Mouse (Mus musculus): Measurements from ENCODE around the gene Sgms1. TPM values are rescaled to one million over a fixed set of nuclear protein-coding genes. Genes with fewer than 3 reads are reported as not detected.

Sgms1 gene
- polyA plus RNA-seq, 1 experiment from 2014 or later, result 19.1 TPM

DNA sequence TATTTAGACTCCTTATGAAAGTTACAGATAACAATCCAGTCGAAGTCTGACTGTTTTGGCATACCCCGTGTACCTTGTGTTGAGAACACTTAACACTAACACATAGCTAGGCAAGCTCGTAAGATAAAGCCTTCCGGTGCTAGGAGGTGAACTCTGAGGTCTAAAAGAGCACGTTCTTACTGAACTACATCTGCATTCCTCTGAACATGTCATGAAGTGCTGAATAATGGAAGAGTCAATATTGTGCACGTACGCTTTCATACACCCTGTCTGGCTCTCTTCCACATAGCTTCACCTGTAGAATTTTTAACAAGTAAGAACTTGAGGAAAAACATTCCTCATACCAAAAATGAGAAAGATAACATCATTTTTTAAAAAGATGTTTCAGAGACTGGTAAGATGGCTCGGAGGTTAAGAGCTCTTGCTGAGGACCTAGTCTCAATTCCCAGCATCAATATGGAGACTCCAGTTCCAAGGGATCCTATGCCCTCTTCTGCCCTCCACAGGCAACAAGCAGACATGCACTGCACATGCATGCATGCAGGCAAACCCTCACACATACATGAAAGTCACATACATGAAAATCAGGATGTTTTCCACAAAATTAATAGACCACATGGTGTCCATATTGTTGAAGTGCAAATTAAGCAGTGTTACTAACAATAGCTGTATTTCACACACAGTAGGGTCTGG is 4.4 kb upstream of the Sgms1 start:
- ATAC-seq (ENCODE audit: low FRiP score), result no peak
- 94% methylated on average over 8 of the region's 8 CpGs for WGBS
- Histone ChIP-seq H3K9me3 (no peaks in the 10 kb centered on the region), H3K4me3 (no peak overlapping the region), H3K4me1 (replicated peaks) (peaks cover 8% of the 10 kb centered on the region), H3K36me3 (no peaks in the 10 kb centered on the region), H3K4me2 (no peak overlapping the region), H3K27me3 (no peaks in the 10 kb centered on the region), H3K27ac (no peak overlapping the region), H3K9ac (no peak overlapping the region)

DNA sequence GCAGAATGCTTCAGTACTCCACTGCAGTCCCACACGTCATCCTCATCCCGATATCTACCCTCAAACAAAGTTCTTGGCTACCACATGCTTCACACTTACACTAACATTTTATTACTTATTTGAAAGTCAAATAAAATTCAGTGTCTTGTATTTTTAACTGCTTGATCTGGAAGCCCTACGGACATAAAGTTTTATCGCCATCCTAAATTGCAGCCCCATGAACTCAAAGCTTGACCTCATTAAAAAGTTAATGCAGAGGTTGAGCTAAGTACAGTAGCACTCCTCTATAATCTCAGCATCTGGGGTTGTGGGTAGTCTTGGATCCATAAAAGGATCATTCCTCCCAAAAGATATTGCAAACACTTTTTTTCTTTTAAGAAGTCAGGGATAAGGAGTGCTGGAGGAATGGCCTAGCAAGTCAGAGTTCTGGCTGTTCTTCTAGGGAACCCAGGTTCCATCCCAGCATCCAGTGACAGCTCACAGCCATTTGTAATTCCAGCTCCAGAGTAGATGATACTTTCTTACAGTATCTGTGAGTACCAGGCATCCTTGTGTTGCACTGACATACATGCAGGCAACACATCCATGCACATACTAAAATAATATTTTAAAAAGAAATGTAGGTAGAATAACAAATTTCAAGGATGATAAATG is 3.7 kb upstream of the Sgms1 start:
- no peak overlapping the region for H3K4me2 ChIP-seq
- 94% methylated on average over 4 of the region's 4 CpGs for WGBS
- H3K9ac ChIP-seq, result no peak overlapping the region

DNA sequence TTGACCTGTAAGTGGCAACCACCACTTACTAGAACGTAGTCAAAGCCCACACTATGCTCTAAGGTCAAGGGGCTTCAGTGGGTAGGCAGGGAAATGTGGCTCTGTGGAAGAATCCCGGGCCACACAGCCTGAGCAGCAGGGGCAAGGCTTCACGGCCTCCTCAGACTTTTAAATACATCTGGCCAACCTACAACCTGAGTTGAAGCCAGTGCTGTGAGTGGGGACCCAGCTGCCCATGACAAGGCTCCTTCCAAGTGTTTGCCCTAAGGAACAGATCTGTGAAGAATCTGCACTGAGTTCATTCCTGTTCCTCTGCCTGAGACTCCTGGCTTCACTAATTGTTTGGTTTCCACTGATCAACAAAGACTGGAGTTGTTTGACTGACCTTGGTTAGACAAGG is 1.9 kb upstream of the Sgms1 start:
- H3K27me3 ChIP-seq, result no peaks in the 10 kb centered on the region
- H3K4me1 ChIP-seq (replicated peaks), result peaks cover 18% of the 10 kb centered on the region
- H3K9me3 ChIP-seq, result no peaks in the 10 kb centered on the region
- no peak overlapping the region for H3K27ac ChIP-seq
- no peak overlapping the region for H3K4me2 ChIP-seq
- no peak for ATAC-seq (ENCODE audit: low FRiP score)
- no peak overlapping the region for H3K9ac ChIP-seq
- H3K4me3 ChIP-seq, result no peak overlapping the region
- no peaks in the 10 kb centered on the region for H3K36me3 ChIP-seq
- 92% methylated on average over 3 of the region's 3 CpGs for WGBS

More for the DNA sequence above, 3.7 kb upstream of the Sgms1 start:
- Histone ChIP-seq H3K4me1 (replicated peaks) (peaks cover 8% of the 10 kb centered on the region), H3K9me3 (no peaks in the 10 kb centered on the region), H3K27me3 (no peaks in the 10 kb centered on the region), H3K27ac (no peak overlapping the region), H3K36me3 (no peaks in the 10 kb centered on the region), H3K4me3 (no peak overlapping the region)
- no peak for ATAC-seq (ENCODE audit: low FRiP score)

DNA sequence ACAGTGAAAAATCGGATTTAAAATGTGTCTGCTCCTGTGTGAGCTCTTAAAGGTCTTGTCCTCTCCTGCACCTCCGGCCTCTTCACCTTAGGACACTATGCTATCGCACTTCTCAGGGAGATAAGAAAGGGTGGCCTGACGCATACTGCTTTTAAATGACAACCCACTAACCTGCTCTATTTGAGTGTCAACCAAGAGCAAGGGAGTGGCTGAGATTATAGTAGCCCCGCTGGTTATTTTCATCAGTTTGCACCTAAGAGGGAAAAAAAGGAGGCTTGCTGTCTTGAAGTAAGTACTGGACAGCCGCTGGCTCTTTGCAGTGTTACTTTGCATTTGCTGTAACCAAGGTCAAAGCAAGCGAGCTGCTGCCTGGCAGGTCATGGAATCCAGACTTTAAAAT is 602 bp upstream of the Sgms1 start:
- Histone ChIP-seq H3K4me1 (replicated peaks) (peaks cover 20% of the 10 kb centered on the region), H3K27me3 (no peaks in the 10 kb centered on the region), H3K36me3 (no peaks in the 10 kb centered on the region), H3K27ac (peak overlapping the region; percentile 98; the same call in 1 of the 2 replicates), H3K9me3 (no peaks in the 10 kb centered on the region), H3K9ac (peak overlapping the region; percentile 88), H3K4me2 (peak overlapping the region; percentile 89), H3K4me3 (peak overlapping the region; percentile 85)
- WGBS, result 85% methylated on average over 7 of the region's 7 CpGs
- no peak for ATAC-seq (ENCODE audit: low FRiP score)

DNA sequence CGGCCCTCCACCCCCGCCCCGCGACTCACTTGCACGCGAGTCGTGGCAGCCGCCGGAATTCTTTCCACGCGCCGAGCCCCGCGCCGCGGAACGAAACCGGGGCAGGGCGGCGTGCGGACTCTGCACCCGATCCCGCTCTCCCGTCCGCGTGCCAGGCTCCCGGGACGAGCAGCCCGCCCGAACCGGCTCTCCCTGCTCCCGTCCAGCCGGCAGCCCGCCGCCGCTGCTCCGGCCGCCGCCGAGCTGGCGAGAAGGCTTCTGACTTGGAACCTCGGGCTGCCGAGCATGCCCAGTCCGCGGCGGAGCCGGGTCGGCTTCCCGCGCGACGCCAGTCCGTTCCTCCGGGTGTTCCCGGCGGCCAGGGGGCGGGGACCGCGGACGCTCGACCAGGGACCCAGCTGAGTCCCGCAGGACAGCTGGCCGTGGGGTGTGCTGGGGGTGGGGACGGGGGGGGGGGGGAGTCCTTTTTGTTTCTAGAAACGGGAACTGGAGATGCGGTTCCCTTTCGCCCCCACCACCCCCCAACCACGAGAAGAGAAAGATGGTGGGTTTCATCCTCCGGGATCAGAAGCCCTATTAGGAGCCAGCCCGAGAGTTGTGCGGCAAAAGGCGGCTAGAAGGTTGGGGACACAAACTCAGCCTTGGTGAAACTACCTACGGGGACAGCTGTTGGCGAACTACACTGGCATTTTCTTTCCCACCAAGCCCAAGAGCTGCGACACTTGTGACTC is 1.2 kb downstream of the Sgms1 start:
- Histone ChIP-seq H3K4me2 (peak overlapping the region; percentile 89), H3K4me1 (replicated peaks) (peaks cover 20% of the 10 kb centered on the region), H3K36me3 (no peaks in the 10 kb centered on the region), H3K9ac (peak overlapping the region; percentile 88), H3K27me3 (no peaks in the 10 kb centered on the region), H3K9me3 (no peaks in the 10 kb centered on the region), H3K4me3 (peak overlapping the region; percentile 85), H3K27ac (peak overlapping the region; percentile 98)
- peak; percentile 86 for ATAC-seq (ENCODE audit: low FRiP score)
- 0% methylated on average over 66 of the region's 75 CpGs for WGBS

DNA sequence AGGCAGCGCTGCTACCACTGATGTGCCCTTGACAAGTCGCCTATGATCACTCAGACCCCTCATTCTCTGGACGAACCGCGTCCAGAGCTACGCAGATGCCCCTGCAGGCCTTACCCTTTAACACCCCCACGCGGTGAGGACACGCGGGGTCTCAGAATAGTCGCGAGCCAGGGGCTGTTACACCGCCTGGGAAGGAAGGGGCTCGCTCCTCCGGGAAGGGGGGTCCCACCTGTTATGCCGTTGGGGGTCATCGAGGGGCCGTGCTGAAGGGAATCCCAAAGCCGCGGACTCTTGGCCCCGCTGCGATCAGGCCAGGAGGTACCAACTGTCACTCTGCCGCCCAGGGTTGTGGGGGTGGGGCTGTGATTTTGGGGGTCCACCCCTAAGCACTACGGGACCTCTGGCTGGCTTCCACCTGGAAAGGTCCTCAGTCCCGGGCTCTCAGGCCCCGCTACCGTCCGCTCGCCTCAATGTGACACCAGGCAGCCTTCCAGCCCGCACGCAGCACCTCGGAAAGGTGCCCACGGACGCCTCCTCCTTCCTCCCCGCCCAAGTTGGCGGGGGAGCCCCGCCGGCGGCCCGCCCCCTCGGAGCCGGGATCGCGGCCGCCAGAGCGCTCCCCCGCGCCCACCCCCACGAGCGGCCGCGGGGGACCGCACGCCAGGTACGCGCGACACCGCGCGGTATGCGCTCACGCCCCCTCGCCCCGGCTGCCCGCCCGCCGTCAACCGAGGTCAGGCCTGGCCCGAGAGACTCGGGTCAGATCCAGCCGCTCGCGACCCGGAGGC is 1.9 kb downstream of the Sgms1 start:
- Histone ChIP-seq H3K4me2 (peak overlapping the region; percentile 89), H3K27ac (peak overlapping the region; percentile 98), H3K27me3 (no peaks in the 10 kb centered on the region), H3K9ac (peak overlapping the region; percentile 88), H3K36me3 (no peaks in the 10 kb centered on the region), H3K4me1 (replicated peaks) (peaks cover 20% of the 10 kb centered on the region), H3K9me3 (no peaks in the 10 kb centered on the region), H3K4me3 (peak overlapping the region; percentile 85)
- ATAC-seq (ENCODE audit: low FRiP score), result peak; percentile 43
- WGBS, result under 1% methylated on average over 66 of the region's 74 CpGs

DNA sequence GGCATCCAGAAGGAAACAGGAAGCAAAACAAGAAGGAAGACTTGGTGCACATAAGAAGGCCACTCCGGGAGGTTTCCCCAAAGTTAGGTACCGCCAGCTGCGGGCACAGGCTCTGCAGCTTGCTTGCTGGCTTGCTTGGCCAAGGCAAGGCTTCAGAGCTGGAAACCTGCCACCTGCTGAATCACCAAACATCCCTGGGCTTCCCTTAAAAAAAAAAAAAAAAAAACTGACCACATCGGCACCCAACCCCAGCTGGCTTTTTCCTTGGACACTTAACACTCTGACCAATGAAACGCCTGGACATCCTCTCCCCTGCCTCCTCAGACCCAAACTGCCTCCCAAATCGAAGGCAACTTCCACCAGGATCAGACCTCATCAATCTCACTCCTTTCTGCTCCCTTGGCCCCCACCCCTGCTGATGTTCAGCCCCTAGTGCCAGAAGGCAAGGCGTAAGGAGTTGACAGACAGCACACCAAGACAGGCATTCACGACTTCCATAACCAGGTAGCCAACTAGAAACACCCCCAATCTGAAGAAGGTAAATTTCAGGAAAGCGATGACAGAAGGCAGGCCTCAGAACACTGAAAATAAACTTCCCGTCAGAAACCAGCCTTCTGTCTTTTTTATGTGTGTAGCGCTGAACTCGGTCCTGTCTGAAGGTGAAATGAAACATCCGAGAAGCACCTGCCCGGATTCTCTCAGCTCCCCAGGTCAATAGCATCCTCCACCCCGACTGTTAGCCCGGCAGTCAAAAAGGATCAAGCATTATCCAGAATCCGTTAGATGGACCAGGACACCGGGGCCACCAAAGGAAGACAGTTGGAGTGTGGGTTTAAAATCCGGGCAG is 2.7 kb downstream of the Sgms1 start:
- peak overlapping the region; percentile 85 for H3K4me3 ChIP-seq
- H3K4me2 ChIP-seq, result peak overlapping the region; percentile 89
- no peaks in the 10 kb centered on the region for H3K36me3 ChIP-seq
- H3K27me3 ChIP-seq, result no peaks in the 10 kb centered on the region
- H3K27ac ChIP-seq, result 0 out of 2 replicates have a peak overlapping the region, but pooled peaks have one; percentile 98
- H3K4me1 ChIP-seq (replicated peaks), result peaks cover 21% of the 10 kb centered on the region
- H3K9ac ChIP-seq, result peak overlapping the region; percentile 88
- no peaks in the 10 kb centered on the region for H3K9me3 ChIP-seq
- no peak for ATAC-seq (ENCODE audit: low FRiP score)
- WGBS, result 21% methylated on average over 19 of the region's 19 CpGs

DNA sequence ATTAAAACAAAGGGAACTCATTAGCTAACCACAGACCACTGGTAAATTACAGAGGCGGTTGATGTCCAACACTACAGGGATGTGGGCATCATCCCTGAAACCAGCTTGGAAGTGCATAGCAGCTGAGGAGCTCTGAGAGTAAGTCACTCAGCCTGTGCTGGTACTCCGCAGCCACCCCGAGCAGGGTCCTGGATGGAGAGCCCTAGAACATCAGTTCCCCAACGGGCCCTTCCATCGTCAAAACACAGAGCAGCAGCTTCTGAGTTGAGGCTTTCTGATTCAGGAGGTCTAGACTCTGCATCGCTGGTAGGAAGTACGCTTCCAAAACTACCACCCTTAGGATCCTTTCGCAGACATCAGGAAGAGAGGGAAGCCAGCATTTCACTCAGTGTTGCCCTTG is 5.8 kb downstream of the Sgms1 start:
- H3K4me3 ChIP-seq, result no peak overlapping the region
- H3K36me3 ChIP-seq, result no peaks in the 10 kb centered on the region
- H3K9me3 ChIP-seq, result no peaks in the 10 kb centered on the region
- peaks cover 20% of the 10 kb centered on the region for H3K4me1 ChIP-seq (replicated peaks)
- H3K4me2 ChIP-seq, result no peak overlapping the region
- H3K9ac ChIP-seq, result no peak overlapping the region
- no peak for ATAC-seq (ENCODE audit: low FRiP score)
- no peak overlapping the region for H3K27ac ChIP-seq
- WGBS, result 96% methylated on average over 8 of the region's 8 CpGs
- H3K27me3 ChIP-seq, result no peaks in the 10 kb centered on the region

DNA sequence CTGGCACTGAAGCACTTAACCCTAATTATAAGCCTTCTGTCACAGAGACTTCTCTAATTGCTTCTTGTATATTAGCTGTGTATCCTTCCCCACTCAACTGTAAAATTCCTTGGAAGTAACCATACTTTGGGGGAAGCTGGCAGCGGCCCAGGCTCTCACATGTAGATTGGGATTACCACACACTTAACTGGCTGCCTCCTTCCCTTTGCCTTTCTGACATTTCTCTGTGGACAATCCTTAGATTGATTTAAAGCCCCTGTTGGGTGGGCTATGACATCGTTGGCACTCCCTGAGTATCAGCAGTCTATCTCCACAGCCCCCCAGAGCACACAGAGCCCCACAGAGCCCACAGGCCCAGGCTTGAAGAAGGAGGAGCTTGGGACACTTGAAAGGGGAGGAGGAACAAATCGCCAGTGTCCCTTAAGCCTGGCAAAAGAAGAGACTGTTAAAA is 8.0 kb downstream of the Sgms1 start:
- H3K27me3 ChIP-seq, result no peaks in the 10 kb centered on the region
- peaks cover 23% of the 10 kb centered on the region for H3K4me1 ChIP-seq (replicated peaks)
- ATAC-seq (ENCODE audit: low FRiP score), result 0 out of 2 replicates have a peak, but pooled peaks have one; percentile 23
- H3K27ac ChIP-seq, result no peak overlapping the region
- no peaks in the 10 kb centered on the region for H3K36me3 ChIP-seq
- H3K9ac ChIP-seq, result no peak overlapping the region
- no peak overlapping the region for H3K4me2 ChIP-seq
- H3K9me3 ChIP-seq, result no peaks in the 10 kb centered on the region
- H3K4me3 ChIP-seq, result no peak overlapping the region
- 70% methylated on average over 3 of the region's 3 CpGs for WGBS

DNA sequence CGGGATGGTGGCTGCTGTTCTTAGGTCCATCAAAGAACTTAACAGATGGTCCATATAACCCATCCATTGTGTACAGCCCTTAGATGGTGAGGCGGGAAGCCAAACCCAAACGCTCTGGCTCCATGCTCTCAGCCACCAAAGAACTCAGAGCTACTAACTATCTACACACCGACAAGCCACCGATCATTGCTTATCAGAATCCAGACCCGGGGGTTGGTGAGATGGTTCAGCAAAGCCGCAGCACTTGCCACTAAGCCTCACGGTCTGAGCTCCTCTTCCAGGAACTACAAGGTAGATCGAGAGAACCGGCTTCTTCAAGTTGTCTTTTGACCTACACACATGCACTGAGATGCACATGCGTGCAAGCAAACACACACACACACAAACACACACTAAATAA is 8.8 kb downstream of the Sgms1 start:
- Histone ChIP-seq H3K27me3 (no peaks in the 10 kb centered on the region), H3K36me3 (no peaks in the 10 kb centered on the region), H3K4me2 (no peak overlapping the region), H3K9ac (no peak overlapping the region), H3K9me3 (no peaks in the 10 kb centered on the region), H3K27ac (no peak overlapping the region), H3K4me1 (replicated peaks) (peaks cover 20% of the 10 kb centered on the region), H3K4me3 (no peak overlapping the region)
- WGBS, result 95% methylated on average over 11 of the region's 11 CpGs
- ATAC-seq (ENCODE audit: low FRiP score), result no peak

DNA sequence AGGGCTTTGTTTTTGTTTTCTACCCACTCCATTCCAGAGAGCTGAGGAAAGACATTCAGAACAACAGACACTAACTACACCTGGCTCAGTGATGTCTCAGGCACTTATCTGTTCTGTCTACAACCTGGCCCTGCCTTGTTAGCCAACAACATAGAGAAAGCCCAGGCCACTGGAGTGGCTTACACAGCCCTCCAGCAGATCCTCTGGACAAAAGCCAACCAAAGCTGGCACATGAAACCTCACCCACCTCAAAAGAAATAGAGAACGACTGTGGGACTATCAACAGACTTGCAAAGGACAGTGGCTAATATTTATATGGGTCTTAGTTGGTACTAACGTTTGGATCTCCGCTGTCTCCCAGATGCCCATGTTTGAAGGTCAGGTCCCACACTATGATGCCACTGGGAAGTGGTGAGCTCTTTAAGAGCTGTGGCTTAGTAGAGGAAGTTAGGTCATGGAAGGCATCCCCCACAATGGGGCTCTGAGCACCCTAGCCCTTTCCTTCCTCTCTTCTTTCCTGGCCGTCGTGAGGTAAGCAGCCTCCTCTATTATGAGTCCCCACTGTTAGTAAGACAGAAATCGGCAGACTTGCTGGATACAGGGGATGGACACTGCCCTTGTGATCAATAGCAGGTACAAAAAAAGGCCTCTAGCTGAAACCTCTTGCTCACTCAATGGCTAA is 10.1 kb downstream of the Sgms1 start:
- H3K4me1 ChIP-seq (replicated peaks), result peaks cover 20% of the 10 kb centered on the region
- H3K36me3 ChIP-seq, result no peaks in the 10 kb centered on the region
- no peaks in the 10 kb centered on the region for H3K9me3 ChIP-seq
- no peak for ATAC-seq (ENCODE audit: low FRiP score)
- H3K9ac ChIP-seq, result no peak overlapping the region
- no peak overlapping the region for H3K27ac ChIP-seq
- 80% methylated on average over 6 of the region's 6 CpGs for WGBS
- H3K4me2 ChIP-seq, result no peak overlapping the region
- no peaks in the 10 kb centered on the region for H3K27me3 ChIP-seq
- H3K4me3 ChIP-seq, result no peak overlapping the region

Measured in hindbrain, embryonic 13.5 days (tissue).